Mouse (Mus musculus): ENCODE measurements around the gene Arhgap32. TPM values are rescaled to one million over a fixed set of nuclear protein-coding genes. Genes with fewer than 3 reads are reported as not detected.

Gene Arhgap32
- polyA plus RNA-seq (2015; fragmentation: Nextera tagmentation; extraction: Ambion mirVana), result 8.7 and 10.8 TPM in 2 replicates

DNA sequence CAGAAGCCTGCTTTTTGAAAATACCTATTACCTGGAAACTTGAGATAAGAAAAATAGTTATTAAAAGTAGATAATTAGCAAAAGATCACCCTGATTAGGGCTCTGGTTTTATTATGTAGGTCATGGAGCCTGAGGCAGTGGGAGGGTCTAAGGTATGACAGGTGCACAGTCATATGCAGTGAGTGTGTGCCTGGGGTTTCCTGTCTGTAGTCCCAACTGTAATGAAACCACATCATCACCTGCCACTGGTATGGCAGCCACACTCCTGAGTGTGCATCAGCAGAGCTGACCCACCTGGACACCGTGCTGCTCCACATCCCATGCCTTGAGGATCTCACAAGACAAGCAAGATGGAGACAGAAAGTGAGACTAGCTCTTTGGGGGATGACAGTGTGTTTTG is at the start of gene Arhgap32:
TSS of gene Arhgap32 (plus strand) at position 351 of the 400 bp plus-strand sequence.
- Histone ChIP-seq H3K27me3 (no peaks in the 10 kb centered on the region), H3K9ac (replicated peaks) (no peak within 1 kb of the TSS), H3K4me1 (replicated peaks) (no peaks in the 10 kb centered on the region), H3K9me3 (no peaks in the 10 kb centered on the region), H3K27ac (no peak within 1 kb of the TSS), H3K4me2 (replicated peaks) (no peak within 1 kb of the TSS), H3K4me3 (replicated peaks) (no peak within 1 kb of the TSS), H3K36me3 (no peaks in the 10 kb centered on the region)
- ATAC-seq, result no peak
- WGBS, result 96% methylated on average over 1 of the region's 1 CpGs

- no peak overlapping the region for H3K9ac ChIP-seq (replicated peaks)
- 97% methylated on average over 6 of the region's 6 CpGs for WGBS
- no peak overlapping the region for H3K27ac ChIP-seq
- ATAC-seq, result no peak
- no peaks in the 10 kb centered on the region for H3K9me3 ChIP-seq
- no peaks in the 10 kb centered on the region for H3K4me1 ChIP-seq (replicated peaks)
- H3K4me3 ChIP-seq (replicated peaks), result no peak overlapping the region
- H3K36me3 ChIP-seq, result peaks cover 4% of the 10 kb centered on the region
- H3K27me3 ChIP-seq, result no peaks in the 10 kb centered on the region
- H3K4me2 ChIP-seq (replicated peaks), result no peak overlapping the region
Observed at GRCm38 (mm10) chr9:32072778-32073177, 43.2 kb upstream of the Arhgap32 start.

DNA sequence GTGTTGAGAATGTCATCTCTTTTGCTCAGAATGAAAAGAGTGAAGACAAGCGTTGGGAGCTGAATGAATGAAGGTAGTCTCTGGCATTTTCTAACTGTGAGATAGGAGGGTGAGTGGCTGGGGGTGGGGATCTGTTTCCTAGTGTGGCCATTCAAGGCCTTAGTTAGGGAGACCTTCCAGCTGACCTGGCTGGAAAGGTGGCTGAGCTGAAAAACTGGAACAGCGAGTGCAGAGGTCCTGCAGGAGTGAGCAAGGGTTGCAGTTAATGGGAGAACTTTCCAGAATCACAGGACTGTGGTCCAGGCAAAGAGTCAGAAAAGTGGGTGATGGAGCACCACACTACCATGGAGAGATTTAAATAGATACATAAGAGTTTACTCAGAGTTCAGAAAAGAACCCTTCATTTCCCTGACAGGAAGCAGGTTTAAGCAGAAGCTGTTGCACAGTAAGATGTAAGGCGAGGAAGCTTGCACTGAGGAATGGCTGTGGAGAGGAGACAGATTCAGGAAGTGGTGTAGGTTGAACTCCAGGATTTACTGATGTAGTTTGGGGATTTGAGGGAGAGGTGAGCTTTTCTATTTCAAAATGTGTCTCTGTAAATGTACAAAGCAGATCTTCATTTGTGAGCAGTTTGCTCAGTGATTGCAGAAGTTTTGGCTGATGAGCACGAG is 27.7 kb upstream of the Arhgap32 start:
- H3K36me3 ChIP-seq, result no peaks in the 10 kb centered on the region
- H3K27me3 ChIP-seq, result no peaks in the 10 kb centered on the region
- H3K9ac ChIP-seq (replicated peaks), result no peak overlapping the region
- 77% methylated on average over 4 of the region's 4 CpGs for WGBS
- ATAC-seq, result no peak
- no peak overlapping the region for H3K4me2 ChIP-seq (replicated peaks)
- no peak overlapping the region for H3K4me3 ChIP-seq (replicated peaks)
- no peak overlapping the region for H3K27ac ChIP-seq
- H3K9me3 ChIP-seq, result no peaks in the 10 kb centered on the region
- peaks cover 3% of the 10 kb centered on the region for H3K4me1 ChIP-seq (replicated peaks)

GRCm38 (mm10) chr9:32088882-32089281 is 27.1 kb upstream of the Arhgap32 start:
- Histone ChIP-seq H3K9ac (replicated peaks) (no peak overlapping the region), H3K27ac (no peak overlapping the region), H3K4me3 (replicated peaks) (no peak overlapping the region), H3K27me3 (no peaks in the 10 kb centered on the region), H3K36me3 (no peaks in the 10 kb centered on the region), H3K9me3 (no peaks in the 10 kb centered on the region), H3K4me2 (replicated peaks) (no peak overlapping the region), H3K4me1 (replicated peaks) (peaks cover 7% of the 10 kb centered on the region)
- no peak for ATAC-seq
- WGBS, result 63% methylated on average over 3 of the region's 3 CpGs

DNA sequence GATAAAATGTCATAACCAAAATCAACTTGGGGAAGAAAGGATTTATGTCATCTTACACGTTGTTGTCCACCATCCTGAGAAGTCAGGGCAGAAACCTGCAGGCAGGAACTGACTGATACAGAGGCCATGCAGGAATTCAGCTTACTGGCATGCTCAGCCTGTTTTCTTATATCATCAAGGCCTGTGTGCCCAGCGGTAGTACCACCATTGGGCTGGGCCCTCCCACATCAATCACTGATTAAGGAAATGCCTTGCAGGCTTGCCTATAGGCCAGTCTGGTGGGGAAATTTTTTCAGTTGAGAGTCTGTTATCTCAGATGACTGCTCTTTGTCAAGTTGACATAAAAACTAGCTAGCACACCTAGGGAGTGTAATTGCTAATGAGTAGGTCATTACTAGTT is 22.5 kb upstream of the Arhgap32 start:
- H3K4me2 ChIP-seq (replicated peaks), result no peak overlapping the region
- no peak overlapping the region for H3K27ac ChIP-seq
- no peaks in the 10 kb centered on the region for H3K9me3 ChIP-seq
- peaks cover 30% of the 10 kb centered on the region for H3K4me1 ChIP-seq (replicated peaks)
- no peaks in the 10 kb centered on the region for H3K36me3 ChIP-seq
- no peak overlapping the region for H3K4me3 ChIP-seq (replicated peaks)
- H3K27me3 ChIP-seq, result no peaks in the 10 kb centered on the region
- WGBS, result 61% methylated on average over 2 of the region's 2 CpGs
- no peak for ATAC-seq
- H3K9ac ChIP-seq (replicated peaks), result no peak overlapping the region

DNA sequence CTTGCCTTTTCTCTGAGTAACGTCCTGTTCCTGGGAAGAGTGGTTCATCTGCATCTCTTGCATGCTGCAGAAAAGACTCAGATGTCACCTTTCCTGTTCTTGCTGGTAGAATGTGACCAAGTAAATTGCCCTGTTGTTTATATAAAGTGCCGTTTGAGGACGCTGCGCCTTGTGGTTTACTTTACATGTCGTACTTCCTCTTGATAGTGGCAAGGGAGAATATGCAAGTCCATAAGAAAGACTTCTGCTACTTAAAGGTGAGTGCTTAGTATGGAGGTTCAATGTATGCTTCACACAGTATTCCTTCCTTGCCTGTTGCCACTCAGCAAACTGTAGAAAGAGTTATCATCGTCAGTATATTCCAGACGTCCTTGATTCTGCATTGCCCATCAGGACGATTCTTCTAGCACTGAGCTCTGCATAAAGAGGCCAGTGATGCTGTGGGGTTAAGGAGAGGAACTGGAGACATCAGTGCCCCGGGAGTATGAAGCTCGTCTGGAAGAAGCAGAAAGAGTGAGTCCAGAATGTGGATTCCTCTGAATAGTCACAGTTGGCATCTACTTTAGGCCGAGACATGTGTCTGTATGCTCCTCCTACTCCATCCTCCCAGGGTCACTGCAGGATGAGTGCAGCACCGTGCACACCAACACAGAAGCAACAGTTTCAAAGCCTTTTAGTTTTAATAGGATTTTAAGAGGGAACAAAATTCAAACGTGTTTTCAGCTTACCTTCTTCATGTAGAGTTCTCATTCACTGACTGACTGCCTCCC is 21.4 kb upstream of the Arhgap32 start:
- H3K36me3 ChIP-seq, result no peaks in the 10 kb centered on the region
- H3K27ac ChIP-seq, result no peak overlapping the region
- no peak overlapping the region for H3K9ac ChIP-seq (replicated peaks)
- no peak overlapping the region for H3K4me3 ChIP-seq (replicated peaks)
- H3K4me2 ChIP-seq (replicated peaks), result no peak overlapping the region
- H3K4me1 ChIP-seq (replicated peaks), result peaks cover 30% of the 10 kb centered on the region
- no peaks in the 10 kb centered on the region for H3K9me3 ChIP-seq
- H3K27me3 ChIP-seq, result no peaks in the 10 kb centered on the region
- WGBS, result 67% methylated on average over 13 of the region's 13 CpGs
- no peak for ATAC-seq

DNA sequence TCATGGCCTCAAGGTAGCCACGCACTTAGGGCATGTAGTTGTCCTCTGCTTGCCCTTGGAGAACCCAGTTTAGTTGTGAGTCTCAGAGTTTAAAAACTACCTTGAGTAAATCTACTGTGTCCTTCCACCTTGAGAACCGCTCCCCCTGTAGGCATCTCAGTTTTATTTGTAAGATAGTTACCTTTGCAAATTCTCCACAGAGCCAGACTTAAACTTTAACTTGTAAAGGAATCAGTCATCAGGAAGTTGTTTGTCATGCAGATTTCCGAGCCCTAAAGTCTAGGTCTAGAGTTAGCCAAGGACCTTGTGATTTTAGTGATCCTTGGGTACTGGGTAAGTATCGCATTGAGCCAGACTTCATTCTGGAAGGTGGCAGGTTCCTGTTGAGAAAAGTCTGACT is 20.4 kb upstream of the Arhgap32 start:
- H3K4me2 ChIP-seq (replicated peaks), result no peak overlapping the region
- no peaks in the 10 kb centered on the region for H3K36me3 ChIP-seq
- H3K9me3 ChIP-seq, result no peaks in the 10 kb centered on the region
- no peak overlapping the region for H3K4me3 ChIP-seq (replicated peaks)
- peaks cover 30% of the 10 kb centered on the region for H3K4me1 ChIP-seq (replicated peaks)
- no peak overlapping the region for H3K27ac ChIP-seq
- H3K27me3 ChIP-seq, result no peaks in the 10 kb centered on the region
- no peak overlapping the region for H3K9ac ChIP-seq (replicated peaks)
- WGBS, result 93% methylated on average over 4 of the region's 4 CpGs
- no peak for ATAC-seq

DNA sequence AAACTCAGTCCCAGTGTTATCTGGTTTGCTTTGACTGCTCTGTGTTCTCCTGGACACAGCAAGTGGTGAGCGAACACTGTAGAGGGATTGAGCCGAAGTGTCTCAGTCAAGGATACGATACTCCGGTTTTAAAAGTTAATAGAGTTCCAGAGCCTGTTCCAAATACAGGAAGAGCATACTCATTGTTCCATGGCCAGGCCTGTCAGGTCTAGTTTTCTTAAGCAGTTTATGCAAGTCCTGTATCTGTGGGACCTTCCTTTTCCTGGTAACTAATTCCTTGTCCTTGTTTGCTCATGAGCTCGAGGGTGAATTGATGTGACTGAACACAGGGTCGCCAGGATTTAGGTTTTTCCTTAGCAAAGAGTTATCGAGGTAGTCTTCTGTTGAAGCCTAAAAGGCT is 19.4 kb upstream of the Arhgap32 start:
- no peak overlapping the region for H3K27ac ChIP-seq
- no peak for ATAC-seq
- H3K4me1 ChIP-seq (replicated peaks), result peaks cover 30% of the 10 kb centered on the region
- no peaks in the 10 kb centered on the region for H3K27me3 ChIP-seq
- no peak overlapping the region for H3K9ac ChIP-seq (replicated peaks)
- no peaks in the 10 kb centered on the region for H3K9me3 ChIP-seq
- WGBS, result 56% methylated on average over 7 of the region's 7 CpGs
- H3K36me3 ChIP-seq, result no peaks in the 10 kb centered on the region
- no peak overlapping the region for H3K4me2 ChIP-seq (replicated peaks)
- no peak overlapping the region for H3K4me3 ChIP-seq (replicated peaks)

DNA sequence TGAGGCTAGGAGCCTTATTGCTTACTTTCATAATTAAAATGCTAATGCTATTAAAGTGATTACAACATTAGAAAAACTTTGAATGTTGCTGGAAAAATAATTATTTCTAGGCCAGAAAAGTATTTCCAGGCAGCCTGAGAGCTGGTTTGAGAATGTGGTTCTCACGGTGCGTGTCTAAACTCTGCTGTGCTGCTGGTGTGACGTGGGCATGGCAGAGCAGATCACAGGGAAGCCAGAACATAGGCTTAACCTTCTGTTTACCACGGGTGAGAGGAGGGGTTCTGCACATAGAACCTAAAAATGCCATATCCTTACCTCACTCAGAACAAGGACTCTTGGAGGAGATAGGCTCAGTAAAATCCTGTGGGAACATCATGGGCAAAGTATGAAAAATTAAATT is 18.8 kb upstream of the Arhgap32 start:
- no peaks in the 10 kb centered on the region for H3K27me3 ChIP-seq
- ATAC-seq, result no peak
- no peak overlapping the region for H3K27ac ChIP-seq
- WGBS, result 63% methylated on average over 4 of the region's 4 CpGs
- no peak overlapping the region for H3K9ac ChIP-seq (replicated peaks)
- no peak overlapping the region for H3K4me3 ChIP-seq (replicated peaks)
- H3K36me3 ChIP-seq, result no peaks in the 10 kb centered on the region
- H3K4me1 ChIP-seq (replicated peaks), result peaks cover 30% of the 10 kb centered on the region
- H3K4me2 ChIP-seq (replicated peaks), result no peak overlapping the region
- H3K9me3 ChIP-seq, result no peaks in the 10 kb centered on the region

- no peak overlapping the region for H3K9ac ChIP-seq (replicated peaks)
- no peaks in the 10 kb centered on the region for H3K36me3 ChIP-seq
- no peaks in the 10 kb centered on the region for H3K27me3 ChIP-seq
- no peak overlapping the region for H3K4me2 ChIP-seq (replicated peaks)
- WGBS, result 95% methylated on average over 9 of the region's 9 CpGs
- no peaks in the 10 kb centered on the region for H3K9me3 ChIP-seq
- H3K4me1 ChIP-seq (replicated peaks), result peaks cover 23% of the 10 kb centered on the region
- no peak overlapping the region for H3K4me3 ChIP-seq (replicated peaks)
- ATAC-seq, result no peak
- no peak overlapping the region for H3K27ac ChIP-seq
Observed at GRCm38 (mm10) chr9:32098425-32099155, 17.3 kb upstream of the Arhgap32 start.

- H3K27me3 ChIP-seq, result no peaks in the 10 kb centered on the region
- ATAC-seq, result no peak
- no peak overlapping the region for H3K9ac ChIP-seq (replicated peaks)
- no peaks in the 10 kb centered on the region for H3K36me3 ChIP-seq
- H3K4me1 ChIP-seq (replicated peaks), result peaks cover 18% of the 10 kb centered on the region
- H3K4me3 ChIP-seq (replicated peaks), result no peak overlapping the region
- no peak overlapping the region for H3K27ac ChIP-seq
- H3K4me2 ChIP-seq (replicated peaks), result no peak overlapping the region
- H3K9me3 ChIP-seq, result no peaks in the 10 kb centered on the region
- WGBS, result 88% methylated on average over 8 of the region's 8 CpGs
Observed at GRCm38 (mm10) chr9:32100561-32100960, 15.4 kb upstream of the Arhgap32 start.

DNA sequence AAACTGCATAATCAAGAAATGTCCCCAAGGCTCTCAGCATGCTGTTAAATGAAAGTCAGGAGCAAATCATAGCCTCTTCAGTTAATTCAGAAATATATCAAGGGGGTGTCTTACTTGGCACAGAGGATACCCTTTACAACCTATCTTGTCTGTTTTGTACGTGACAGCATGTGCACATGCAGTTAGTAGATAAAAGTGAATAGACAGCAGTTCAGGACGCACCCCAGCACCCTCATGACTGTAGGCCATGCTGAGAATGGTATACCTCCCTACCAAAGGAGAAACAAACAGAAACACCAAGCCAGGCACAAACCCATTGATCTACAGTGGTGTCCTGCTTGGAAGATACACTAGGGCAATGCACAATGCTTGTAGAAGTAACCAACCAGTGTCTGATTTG is 14.4 kb upstream of the Arhgap32 start:
- no peaks in the 10 kb centered on the region for H3K9me3 ChIP-seq
- H3K4me3 ChIP-seq (replicated peaks), result no peak overlapping the region
- no peaks in the 10 kb centered on the region for H3K27me3 ChIP-seq
- H3K4me1 ChIP-seq (replicated peaks), result peaks cover 11% of the 10 kb centered on the region; the same call in 1 of the 2 replicates
- no peaks in the 10 kb centered on the region for H3K36me3 ChIP-seq
- no peak overlapping the region for H3K4me2 ChIP-seq (replicated peaks)
- no peak overlapping the region for H3K27ac ChIP-seq
- ATAC-seq, result no peak
- H3K9ac ChIP-seq (replicated peaks), result no peak overlapping the region
- WGBS, result 88% methylated on average over 2 of the region's 2 CpGs
